Mouse (Mus musculus): ENCODE data around the gene Plbd2.

DNA sequence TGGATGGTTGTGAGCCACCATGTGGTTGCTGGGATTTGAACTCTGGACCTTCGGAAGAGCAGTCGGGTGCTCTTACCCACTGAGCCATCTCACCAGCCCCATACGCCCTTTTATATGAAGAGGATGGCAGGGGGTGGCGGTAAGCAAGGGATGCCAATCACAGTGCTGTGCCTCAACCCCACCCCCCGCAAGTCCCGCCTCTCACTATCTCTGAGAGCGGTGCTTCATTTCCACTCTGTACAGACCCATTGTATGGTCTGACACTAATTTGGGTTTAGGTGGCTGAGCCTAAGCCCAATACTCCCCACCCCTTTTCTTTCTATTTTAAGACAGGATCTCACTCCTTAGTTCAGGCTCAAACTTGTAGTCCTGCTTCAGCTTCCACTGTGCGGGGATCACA lies 27.6 kb downstream of the Plbd2 start:
- TF ChIP-seq CTCF (IDR thresholded peaks at IDR 0.05; ENCODE audit: extremely low read depth, insufficient read depth, insufficient read length, insufficient replicate concordance) (no peak), POLR2A (IDR thresholded peaks at IDR 0.05; ENCODE audit: low read depth, low read length) (no peak)
